Mouse (Mus musculus) heart, embryonic 16.5 days (tissue): ENCODE results near the gene Gng5. TPM values are rescaled to one million over a fixed set of nuclear protein-coding genes. Genes with fewer than 3 reads are reported as not detected.

ENCODE experiments used
- ATAC-seq: fragments of 200-750 bp; cut with Nextera tagmentation; replicated peaks from 2 replicates; pipeline ENCODE4 v1.8.0; 2017; ENCODE audit warnings: moderate number of reproducible peaks; ENCODE audit not compliant: insufficient read depth, low FRiP score; ENCODE audit errors: extremely low read depth
- H3K27ac ChIP-seq: fragments of 300-500 bp; sonication (generic); 2 replicates; pipeline ENCODE4 v1.5.1; 2014; ENCODE audit warnings: mild to moderate bottlenecking, low read length, control low read depth, moderate library complexity
- H3K27me3 ChIP-seq: fragments of 300-500 bp; sonication (generic); 2 replicates; pipeline ENCODE4 v1.6.1; 2014; ENCODE audit warnings: low read length, mixed read lengths; ENCODE audit not compliant: control insufficient read depth, insufficient read depth
- H3K36me3 ChIP-seq: fragments of 300-500 bp; sonication (generic); 2 replicates; pipeline ENCODE4 v1.6.1; 2014; ENCODE audit not compliant: control insufficient read depth, insufficient read depth
- H3K4me1 ChIP-seq: fragments of 300-500 bp; sonication (generic); 2 replicates; pipeline ENCODE4 v1.6.1; 2014; ENCODE audit warnings: low read length, mixed read lengths; ENCODE audit not compliant: control insufficient read depth, insufficient read depth
- H3K4me2 ChIP-seq: fragments of 300-500 bp; sonication (generic); 2 replicates; pipeline ENCODE4 v1.6.1; 2014; ENCODE audit warnings: low read depth, mild to moderate bottlenecking, control low read depth, low read length
- H3K4me3 ChIP-seq: fragments of 300-500 bp; sonication (generic); 2 replicates; pipeline ENCODE4 v1.5.1; 2014; ENCODE audit warnings: mild to moderate bottlenecking, control low read depth, low read length
- H3K9ac ChIP-seq: fragments of 300-500 bp; sonication (generic); 2 replicates; pipeline ENCODE4 v1.6.1; 2014; ENCODE audit warnings: low read length, control low read depth
- H3K9me3 ChIP-seq: fragments of 300-500 bp; sonication (generic); replicated peaks from 2 replicates; pipeline ENCODE4 v1.6.1; 2016; ENCODE audit warnings: low read length; ENCODE audit not compliant: control insufficient read depth
- WGBS: fragments of 180-500 bp; shearing (Covaris S2); extraction: QIAGEN DNeasy Blood & Tissue Kit; methylation state at CpG from one replicate; pipeline ENCODE4 v1.1.7; 2014; 5-methylcytosine and 5-hydroxymethylcytosine counted together
- polyA plus RNA-seq: library from polyadenylated mRNA; unstranded; fragments of >200 nt; fragmentation: Nextera tagmentation; extraction: Ambion mirVana; gene quantifications from 2 replicates; pipeline ENCODE4 v1.2.1, GENCODE M21; 2015

The Gng5 gene
- polyA plus RNA-seq, 1 experiment from 2014 or later: 1,119 TPM

- ATAC-seq: no peak
- Histone ChIP-seq H3K36me3 (peaks cover 4% of the 10 kb centered on the region; the same call in 1 of the 2 replicates), H3K4me3 (no peak overlapping the region), H3K27me3 (no peaks in the 10 kb centered on the region), H3K9ac (no peak overlapping the region), H3K4me2 (no peak overlapping the region), H3K27ac (no peak overlapping the region), H3K4me1 (no peaks in the 10 kb centered on the region), H3K9me3 (no peaks in the 10 kb centered on the region)
- WGBS: 80% methylated on average over 4 of the region's 4 CpGs
Observed at GRCm38 (mm10) chr3:146486464-146486863, 13.1 kb upstream of the Gng5 start.

GRCm38 (mm10) chr3:146494941-146495340, 4.7 kb upstream of the Gng5 start:
- WGBS: 89% methylated on average over 8 of the region's 8 CpGs
- Histone ChIP-seq H3K27ac (no peak overlapping the region), H3K4me1 (peaks cover 5% of the 10 kb centered on the region), H3K4me3 (no peak overlapping the region), H3K9ac (no peak overlapping the region), H3K4me2 (no peak overlapping the region), H3K36me3 (no peaks in the 10 kb centered on the region), H3K27me3 (no peaks in the 10 kb centered on the region), H3K9me3 (no peaks in the 10 kb centered on the region)
- no peak for ATAC-seq

- Histone ChIP-seq H3K27me3 (no peaks in the 10 kb centered on the region), H3K4me3 (peak overlapping the region; percentile 97), H3K36me3 (peaks cover 8% of the 10 kb centered on the region), H3K27ac (peak overlapping the region; percentile 99), H3K4me1 (peaks cover 32% of the 10 kb centered on the region), H3K4me2 (peak overlapping the region; percentile 70), H3K9me3 (no peaks in the 10 kb centered on the region), H3K9ac (peak overlapping the region; percentile 99)
- 2% methylated on average over 13 of the region's 13 CpGs for WGBS
- no peak for ATAC-seq
Observed at GRCm38 (mm10) chr3:146498989-146499388, 618 bp upstream of the Gng5 start.

- WGBS: under 1% methylated on average over 57 of the region's 57 CpGs
- peaks cover 32% of the 10 kb centered on the region for H3K4me1 ChIP-seq
Observed at GRCm38 (mm10) chr3:146500003-146500809, 599 bp downstream of the Gng5 start.

GRCm38 (mm10) chr3:146500810-146501201, 1.2 kb downstream of the Gng5 start:
- H3K27me3 ChIP-seq: no peaks in the 10 kb centered on the region
- peak overlapping the region; percentile 77 for H3K4me2 ChIP-seq
- peaks cover 15% of the 10 kb centered on the region for H3K36me3 ChIP-seq
- ATAC-seq: no peak
- H3K4me1 ChIP-seq: peaks cover 32% of the 10 kb centered on the region
- H3K4me3 ChIP-seq: peak overlapping the region; percentile 97
- peak overlapping the region; percentile 99 for H3K27ac ChIP-seq
- peak overlapping the region; percentile 99 for H3K9ac ChIP-seq
- H3K9me3 ChIP-seq: no peaks in the 10 kb centered on the region
- WGBS: 0% methylated on average over 5 of the region's 5 CpGs

More at GRCm38 (mm10) chr3:146500003-146500809, 599 bp downstream of the Gng5 start:
- peak overlapping the region; percentile 99 for H3K9ac ChIP-seq
- no peaks in the 10 kb centered on the region for H3K9me3 ChIP-seq
- peak overlapping the region; percentile 77 for H3K4me2 ChIP-seq
- peak; percentile 71 for ATAC-seq
- H3K4me3 ChIP-seq: peak overlapping the region; percentile 97
- peaks cover 12% of the 10 kb centered on the region for H3K36me3 ChIP-seq
- H3K27ac ChIP-seq: peak overlapping the region; percentile 99
- no peaks in the 10 kb centered on the region for H3K27me3 ChIP-seq

GRCm38 (mm10) chr3:146501601-146502123, 2.1 kb downstream of the Gng5 start:
- H3K4me2 ChIP-seq: peak overlapping the region; percentile 77
- no peaks in the 10 kb centered on the region for H3K27me3 ChIP-seq
- WGBS: 28% methylated on average over 5 of the region's 5 CpGs
- peak overlapping the region; percentile 55; the same call in 1 of the 2 replicates for H3K9ac ChIP-seq
- H3K4me1 ChIP-seq: peaks cover 32% of the 10 kb centered on the region
- H3K36me3 ChIP-seq: peaks cover 21% of the 10 kb centered on the region
- peak overlapping the region; percentile 97 for H3K4me3 ChIP-seq
- H3K27ac ChIP-seq: no peak overlapping the region
- H3K9me3 ChIP-seq: no peaks in the 10 kb centered on the region
- no peak for ATAC-seq

GRCm38 (mm10) chr3:146506711-146507110, 7.1 kb downstream of the Gng5 start:
- no peak overlapping the region for H3K4me3 ChIP-seq
- H3K9me3 ChIP-seq: no peaks in the 10 kb centered on the region
- no peak overlapping the region for H3K9ac ChIP-seq
- WGBS: 94% methylated on average over 7 of the region's 7 CpGs
- ATAC-seq: no peak
- H3K4me1 ChIP-seq: peaks cover 19% of the 10 kb centered on the region
- H3K27ac ChIP-seq: no peak overlapping the region
- H3K4me2 ChIP-seq: no peak overlapping the region
- no peaks in the 10 kb centered on the region for H3K27me3 ChIP-seq
- H3K36me3 ChIP-seq: peaks cover 52% of the 10 kb centered on the region

GRCm38 (mm10) chr3:146520226-146520797, 20.7 kb downstream of the Gng5 start:
- Histone ChIP-seq H3K4me2 (peak overlapping the region; percentile 89), H3K9ac (peak overlapping the region; percentile 93), H3K27me3 (no peaks in the 10 kb centered on the region), H3K27ac (peak overlapping the region; percentile 99), H3K4me3 (peak overlapping the region; percentile 82), H3K9me3 (no peaks in the 10 kb centered on the region), H3K4me1 (peaks cover 7% of the 10 kb centered on the region; the same call in 1 of the 2 replicates), H3K36me3 (peaks cover 17% of the 10 kb centered on the region)
- no peak for ATAC-seq
- 30% methylated on average over 5 of the region's 5 CpGs for WGBS
